Comparison of ENCODE assay signal across 10 mouse cellular contexts in genomic region chr3:129216911-129217561, GRCm38 (mm10). TPM values are rescaled to one million over a fixed set of nuclear protein-coding genes. Genes with fewer than 3 reads are reported as not detected.
DNase-seq lines count a peak whose midpoint lies in the region; ATAC-seq and TF ChIP-seq lines count a peak whose summit lies in the region.
"Had no signal": no experiment of that assay in that cellular context is flagged by ENCODE, and none has a peak within 500 bp of the region (broad histone marks: within the 10 kb centered on the region; RNA-seq: fewer than 3 reads in every experiment).

No protein-coding gene starts in this region.

- peaks cover 90% of the 10 kb centered on the region for H3K27me3 ChIP-seq in heart, embryonic 13.5 days (replicated peaks)
- H3K27me3 ChIP-seq in intestine, postnatal 0 days (replicated peaks; ENCODE audit: control insufficient read depth, insufficient read depth, low read length), result peaks cover 18% of the 10 kb centered on the region
- H3K27me3 ChIP-seq in midbrain, embryonic 15.5 days (replicated peaks), result peaks cover 60% of the 10 kb centered on the region

- no peak for ATAC-seq in heart, embryonic 13.5 days (ENCODE audit: extremely low read depth, insufficient number of reproducible peaks, low FRiP score, low TSS enrichment)
- ATAC-seq in intestine, postnatal 0 days, result no peak
- ATAC-seq in midbrain, embryonic 15.5 days (replicated peaks), result no peak

- intact Hi-C loops in heart, postnatal 36 days (cut with DNase I), result no loop called here

- peak overlapping the region; percentile 58 for H3K27ac ChIP-seq in heart, embryonic 13.5 days (replicated peaks)
- peak overlapping the region; percentile 60 for H3K27ac ChIP-seq in intestine, postnatal 0 days (ENCODE audit: low read depth, low read length)
- H3K27ac ChIP-seq in midbrain, embryonic 15.5 days, result no peak overlapping the region

- TF ChIP-seq CTCF in intestine, postnatal 0 days (IDR thresholded peaks at IDR 0.05; ENCODE audit: low read depth), result no peak

- H3K4me1 ChIP-seq in heart, embryonic 13.5 days, result peaks cover 22% of the 10 kb centered on the region
- no peaks in the 10 kb centered on the region for H3K4me1 ChIP-seq in intestine, postnatal 0 days (replicated peaks; ENCODE audit: control insufficient read depth, insufficient read depth, low read length)
- peaks cover 21% of the 10 kb centered on the region for H3K4me1 ChIP-seq in midbrain, embryonic 15.5 days

- H3K9ac ChIP-seq in heart, embryonic 13.5 days, result peak overlapping the region; percentile 78
- peak overlapping the region; percentile 72 for H3K9ac ChIP-seq in intestine, postnatal 0 days (ENCODE audit: low read depth, low read length)
- H3K9ac ChIP-seq in midbrain, embryonic 15.5 days, result no peak overlapping the region

- H3K36me3 ChIP-seq in heart, embryonic 13.5 days, result no peaks in the 10 kb centered on the region
- H3K36me3 ChIP-seq in intestine, postnatal 0 days (ENCODE audit: control insufficient read depth, insufficient read depth), result no peaks in the 10 kb centered on the region
- no peaks in the 10 kb centered on the region for H3K36me3 ChIP-seq in midbrain, embryonic 15.5 days (replicated peaks)

- no peaks in the 10 kb centered on the region for H3K9me3 ChIP-seq in heart, embryonic 13.5 days
- no peaks in the 10 kb centered on the region for H3K9me3 ChIP-seq in intestine, postnatal 0 days (ENCODE audit: control insufficient read depth)
- no peaks in the 10 kb centered on the region for H3K9me3 ChIP-seq in midbrain, embryonic 15.5 days

- WGBS in heart, embryonic 13.5 days, result 2% methylated on average over 34 of the region's 34 CpGs
- WGBS in intestine, postnatal 0 days, result 14% methylated on average over 34 of the region's 34 CpGs
- under 1% methylated on average over 34 of the region's 34 CpGs for WGBS in midbrain, embryonic 15.5 days

- H3K4me3 ChIP-seq in heart, embryonic 13.5 days, result peak overlapping the region; percentile 61
- H3K4me3 ChIP-seq in intestine, postnatal 0 days (ENCODE audit: low read depth, low read length), result peak overlapping the region; percentile 76
- peak overlapping the region; percentile 40 for H3K4me3 ChIP-seq in midbrain, embryonic 15.5 days

- H3K4me2 ChIP-seq in heart, embryonic 13.5 days, result peak overlapping the region; percentile 82
- H3K4me2 ChIP-seq in intestine, postnatal 0 days (replicated peaks; ENCODE audit: low read depth), result peak overlapping the region; percentile 94
- H3K4me2 ChIP-seq in midbrain, embryonic 15.5 days, result no peak overlapping the region

- no peak for DNase-seq in heart, postnatal 36 days
- DNase-seq in R1 (ENCODE audit: low read depth, low spot score), result peak; percentile 51
- DNase-seq in left cerebral cortex, adult 18-20 months (ENCODE audit: low spot score in 2 of 2), result no peak
- no peak for DNase-seq in thymus, adult 18-20 months
- no peak for DNase-seq in ovary, adult 18-20 months (ENCODE audit: low spot score)

RNA-seq across cellular contexts. Expression of gene Pitx2, which starts 17.4 kb away (rescaled TPM):
- 29.2 and 30.1 TPM in 2 replicates for polyA plus RNA-seq in heart, embryonic 13.5 days (2015; fragmentation: Nextera tagmentation; extraction: Ambion mirVana)
- 1 to 10 TPM in 1 of 2 experiments, under 1 TPM in 1; 0.43 to 1.1 TPM for total RNA-seq in heart, postnatal 36 days (2021)
- polyA plus RNA-seq in intestine, postnatal 0 days (2015; fragmentation: Nextera tagmentation; extraction: Ambion mirVana), result 12.3 and 18.3 TPM in 2 replicates
- polyA plus RNA-seq in midbrain, embryonic 15.5 days (2015; fragmentation: Nextera tagmentation; extraction: Ambion mirVana), result 41.0 and 60.5 TPM in 2 replicates
- total RNA-seq in left cerebral cortex, adult 18-20 months (2021), result not detected
- total RNA-seq: MEL had no signal
- polyA plus RNA-seq: frontal cortex, adult 2 months had no signal
